ENCODE assay signal across 8 mouse cellular contexts in genomic region chr1:38987865-38988211, GRCm38 (mm10). TPM values are rescaled to one million over a fixed set of nuclear protein-coding genes. Genes with fewer than 3 reads are reported as not detected.
A peak's percentile ranks its signal among the peaks of the same experiment; 100 is the strongest.
DNase-seq lines count a peak whose midpoint lies in the region; ATAC-seq and TF ChIP-seq lines count a peak whose summit lies in the region.

No protein-coding gene starts in this region.

- TF ChIP-seq POLR2A in MEL (IDR thresholded peaks at IDR 0.05; ENCODE audit: control insufficient read depth in 1 of 2, insufficient read depth in 1 of 2, low read depth in 1 of 2, low read length in 2 of 2, poor library complexity in 1 of 2) = no peak; a peak in 1 of 4 replicates

- peak overlapping the region; percentile 84 for H3K9ac ChIP-seq in heart, embryonic 12.5 days
- peak overlapping the region; percentile 84 for H3K9ac ChIP-seq in MEL (ENCODE audit: control insufficient read depth, low read depth, low read length, poor library complexity, severe bottlenecking)
- H3K9ac ChIP-seq in hindbrain, embryonic 11.5 days (ENCODE audit: low read depth, low read length) = peak overlapping the region; percentile 81

- H3K9me3 ChIP-seq in heart, embryonic 12.5 days (replicated peaks) = no peaks in the 10 kb centered on the region
- H3K9me3 ChIP-seq in MEL (replicated peaks; ENCODE audit: insufficient read depth, low read length) = no peaks in the 10 kb centered on the region
- no peaks in the 10 kb centered on the region for H3K9me3 ChIP-seq in hindbrain, embryonic 11.5 days (ENCODE audit: control insufficient read depth, low read length)
- H3K9me3 ChIP-seq in midbrain, embryonic 10.5 days (replicated peaks) = no peaks in the 10 kb centered on the region; the same call in 1 of the 2 replicates

- intact Hi-C loops in left cerebral cortex, postnatal 25 days (cut with DNase I) = loop anchor here (5.0 kb wide), 1 partner anchor 91 kb away; the partner anchor contains the start of gene Chst10

- H3K27ac ChIP-seq in heart, embryonic 12.5 days (ENCODE audit: poor library complexity, severe bottlenecking) = peak overlapping the region; percentile 90
- H3K27ac ChIP-seq in MEL (ENCODE audit: control insufficient read depth, low read depth, low read length) = peak overlapping the region; percentile 50
- H3K27ac ChIP-seq in hindbrain, embryonic 11.5 days (ENCODE audit: low read depth, low read length) = peak overlapping the region; percentile 54; the same call in 1 of the 2 replicates
- peak overlapping the region; percentile 88 for H3K27ac ChIP-seq in midbrain, embryonic 10.5 days (replicated peaks)

- peak overlapping the region; percentile 92 for H3K4me2 ChIP-seq in heart, embryonic 12.5 days
- H3K4me2 ChIP-seq in hindbrain, embryonic 11.5 days (replicated peaks; ENCODE audit: low read depth, low read length) = peak overlapping the region; percentile 79

- TF ChIP-seq RAD21 in MEL (IDR thresholded peaks at IDR 0.05; ENCODE audit: low read depth, low read length) = no peak

- no peaks in the 10 kb centered on the region for H3K27me3 ChIP-seq in heart, embryonic 12.5 days (replicated peaks)
- H3K27me3 ChIP-seq in MEL (ENCODE audit: control insufficient read depth in 1 of 2, insufficient read depth in 2 of 2, low read length in 2 of 2) = no peaks in the 10 kb centered on the region
- H3K27me3 ChIP-seq in hindbrain, embryonic 11.5 days (ENCODE audit: control insufficient read depth, insufficient read depth, low read length) = no peaks in the 10 kb centered on the region
- H3K27me3 ChIP-seq in midbrain, embryonic 10.5 days (ENCODE audit: low read depth, poor library complexity, severe bottlenecking) = no peaks in the 10 kb centered on the region

- no peak for TF ChIP-seq CTCF in MEL (IDR thresholded peaks at IDR 0.05 in 2 of 3, conservative IDR thresholded peaks at IDR 0.05 in 1 of 3; ENCODE audit: control insufficient read depth in 1 of 3, insufficient read depth in 1 of 3, low read depth in 2 of 3, low read length in 3 of 3, poor library complexity in 1 of 3, severe bottlenecking in 1 of 3)

- no peaks in the 10 kb centered on the region; the same call in 1 of the 2 replicates for H3K79me2 ChIP-seq in MEL (ENCODE audit: control insufficient read depth, insufficient read depth, low read length, poor library complexity)

- WGBS in heart, embryonic 12.5 days = 0% methylated on average over 24 of the region's 25 CpGs
- under 1% methylated on average over 25 of the region's 25 CpGs for WGBS in hindbrain, embryonic 11.5 days
- under 1% methylated on average over 25 of the region's 25 CpGs for WGBS in midbrain, embryonic 10.5 days

- H3K36me3 ChIP-seq in heart, embryonic 12.5 days = peaks cover 18% of the 10 kb centered on the region
- H3K36me3 ChIP-seq in MEL (ENCODE audit: control insufficient read depth in 1 of 2, insufficient read depth in 2 of 2, low read length in 2 of 2) = peaks cover 0 to 6% of the 10 kb centered on the region in 2 experiments; a peak in 2 of 4 replicates
- no peaks in the 10 kb centered on the region for H3K36me3 ChIP-seq in hindbrain, embryonic 11.5 days (ENCODE audit: control insufficient read depth, insufficient read depth, low read length)
- peaks cover 23% of the 10 kb centered on the region for H3K36me3 ChIP-seq in midbrain, embryonic 10.5 days

- DNase-seq in heart, adult 11 months = no peak
- no peak for DNase-seq in MEL (ENCODE audit: low read depth, low spot score)
- no peak for DNase-seq in hindbrain, embryonic 11.5 days (ENCODE audit: low spot score)
- no peak for DNase-seq in midbrain, embryonic 10.5 days (ENCODE audit: low spot score)
- no peak for DNase-seq in right cerebral cortex, adult 18-20 months
- DNase-seq in left cerebral cortex, postnatal 25 days (ENCODE audit: low spot score in 2 of 2) = no peak
- DNase-seq in right cerebral cortex, postnatal 10 days (ENCODE audit: low spot score in 2 of 2) = no peak

- peak overlapping the region; percentile 79 for H3K4me3 ChIP-seq in heart, embryonic 12.5 days
- peak overlapping the region; percentile 91 to 98 for H3K4me3 ChIP-seq in MEL (ENCODE audit: control insufficient read depth in 1 of 2, insufficient read depth in 1 of 2, low read depth in 2 of 2, low read length in 2 of 2)
- H3K4me3 ChIP-seq in hindbrain, embryonic 11.5 days (ENCODE audit: low read depth, low read length) = peak overlapping the region; percentile 82
- H3K4me3 ChIP-seq in midbrain, embryonic 10.5 days = peak overlapping the region; percentile 71

- peak; percentile 90 for ATAC-seq in heart, embryonic 12.5 days (ENCODE audit: insufficient number of reproducible peaks, low FRiP score)
- ATAC-seq in hindbrain, embryonic 11.5 days (ENCODE audit: low FRiP score) = peak; percentile 91

- H3K4me1 ChIP-seq in heart, embryonic 12.5 days (replicated peaks) = peaks cover 21% of the 10 kb centered on the region
- peaks cover 3 to 8% of the 10 kb centered on the region in 2 experiments for H3K4me1 ChIP-seq in MEL (ENCODE audit: control insufficient read depth in 1 of 2, insufficient read depth in 2 of 2, low read length in 2 of 2)
- H3K4me1 ChIP-seq in hindbrain, embryonic 11.5 days (replicated peaks; ENCODE audit: control insufficient read depth, insufficient read depth, low read length) = peaks cover 3% of the 10 kb centered on the region; the same call in 1 of the 2 replicates
- H3K4me1 ChIP-seq in midbrain, embryonic 10.5 days = peaks cover 18% of the 10 kb centered on the region

- no peak for TF ChIP-seq EP300 in MEL (IDR thresholded peaks at IDR 0.05; ENCODE audit: low read depth in 1 of 2, low read length in 2 of 2)

TF ChIP-seq in MEL, 35 proteins besides CTCF, POLR2A, EP300 and RAD21:
- TF ChIP-seq JUND (IDR thresholded peaks at IDR 0.05; ENCODE audit: low read depth, low read length) (no peak), HCFC1 (IDR thresholded peaks at IDR 0.05; ENCODE audit: low read depth, low read length) (no peak), SIN3A (IDR thresholded peaks at IDR 0.05; ENCODE audit: low read length) (peak; percentile 52; the same call in 1 of the 2 replicates), MYC (IDR thresholded peaks at IDR 0.05; ENCODE audit: low read depth, low read length) (no peak), MAZ (IDR thresholded peaks at IDR 0.05; ENCODE audit: low read depth, low read length) (no peak), POLR2AphosphoS5 (IDR thresholded peaks at IDR 0.05; ENCODE audit: borderline replicate concordance, low read depth, low read length) (no peak), MYB (IDR thresholded peaks at IDR 0.05; ENCODE audit: low read depth, low read length) (no peak)

RNA-seq across cellular contexts. Expression of gene Pdcl3, which starts 2.4 kb away (rescaled TPM):
- polyA plus RNA-seq in heart, embryonic 12.5 days (2016; fragmentation: Nextera tagmentation; extraction: Ambion mirVana) = 149 and 168 TPM in 2 replicates
- total RNA-seq in MEL (2012; rRNA removed) = 44.0 and 52.5 TPM in 2 replicates
- polyA plus RNA-seq in MEL (2012; ENCODE audit: insufficient read depth in 1 of 2, insufficient read length in 2 of 2, low read depth in 1 of 2, low replicate concordance in 2 of 2, missing spikeins in 1 of 2) = 100 to 1,000 TPM in 1 of 2 experiments, 10 to 100 TPM in 1; 71.5 to 236 TPM
- 173 TPM in 2 replicates for polyA plus RNA-seq in hindbrain, embryonic 11.5 days (2014; fragmentation: Nextera tagmentation; extraction: Ambion mirVana)
- polyA plus RNA-seq in midbrain, embryonic 10.5 days (2016; fragmentation: Nextera tagmentation; extraction: Ambion mirVana) = 164 and 166 TPM in 2 replicates
- 10 to 100 TPM; 38.0 to 42.0 TPM for total RNA-seq in left cerebral cortex, postnatal 25 days (2021)

RNA-seq across cellular contexts. Expression of gene Nms, which starts 48.9 kb away (rescaled TPM):
- not detected in 2 replicates for polyA plus RNA-seq in heart, embryonic 12.5 days (2016; fragmentation: Nextera tagmentation; extraction: Ambion mirVana)
- total RNA-seq in MEL (2012; rRNA removed) = not detected in 2 replicates
- not detected for polyA plus RNA-seq in MEL (2012; ENCODE audit: insufficient read depth in 1 of 2, insufficient read length in 2 of 2, low read depth in 1 of 2, low replicate concordance in 2 of 2, missing spikeins in 1 of 2)
- polyA plus RNA-seq in hindbrain, embryonic 11.5 days (2014; fragmentation: Nextera tagmentation; extraction: Ambion mirVana) = 1.1 and 1.5 TPM in 2 replicates
- not detected in 2 replicates for polyA plus RNA-seq in midbrain, embryonic 10.5 days (2016; fragmentation: Nextera tagmentation; extraction: Ambion mirVana)
- total RNA-seq in left cerebral cortex, postnatal 25 days (2021) = not detected
